Mouse (Mus musculus): ENCODE results near the gene Stt3a. TPM values are rescaled to one million over a fixed set of nuclear protein-coding genes. Genes with fewer than 3 reads are reported as not detected.

Stt3a gene
- 10 to 100 TPM; 51.7 to 69.5 TPM for total RNA-seq (2021)
- long read RNA-seq, experiment 1, full-length matches to known transcripts: 38 of 42 reads
- long read RNA-seq, experiment 1, partial matches to known transcripts: 2 of 42 reads
- long read RNA-seq, experiment 1, other reads (novel, unspliced or antisense): 2 of 42 reads
- long read RNA-seq, experiment 2, full-length matches to known transcripts: 31 of 36 reads
- long read RNA-seq, experiment 2, partial matches to known transcripts: 2 of 36 reads
- long read RNA-seq, experiment 2, other reads (novel, unspliced or antisense): 3 of 36 reads

DNA sequence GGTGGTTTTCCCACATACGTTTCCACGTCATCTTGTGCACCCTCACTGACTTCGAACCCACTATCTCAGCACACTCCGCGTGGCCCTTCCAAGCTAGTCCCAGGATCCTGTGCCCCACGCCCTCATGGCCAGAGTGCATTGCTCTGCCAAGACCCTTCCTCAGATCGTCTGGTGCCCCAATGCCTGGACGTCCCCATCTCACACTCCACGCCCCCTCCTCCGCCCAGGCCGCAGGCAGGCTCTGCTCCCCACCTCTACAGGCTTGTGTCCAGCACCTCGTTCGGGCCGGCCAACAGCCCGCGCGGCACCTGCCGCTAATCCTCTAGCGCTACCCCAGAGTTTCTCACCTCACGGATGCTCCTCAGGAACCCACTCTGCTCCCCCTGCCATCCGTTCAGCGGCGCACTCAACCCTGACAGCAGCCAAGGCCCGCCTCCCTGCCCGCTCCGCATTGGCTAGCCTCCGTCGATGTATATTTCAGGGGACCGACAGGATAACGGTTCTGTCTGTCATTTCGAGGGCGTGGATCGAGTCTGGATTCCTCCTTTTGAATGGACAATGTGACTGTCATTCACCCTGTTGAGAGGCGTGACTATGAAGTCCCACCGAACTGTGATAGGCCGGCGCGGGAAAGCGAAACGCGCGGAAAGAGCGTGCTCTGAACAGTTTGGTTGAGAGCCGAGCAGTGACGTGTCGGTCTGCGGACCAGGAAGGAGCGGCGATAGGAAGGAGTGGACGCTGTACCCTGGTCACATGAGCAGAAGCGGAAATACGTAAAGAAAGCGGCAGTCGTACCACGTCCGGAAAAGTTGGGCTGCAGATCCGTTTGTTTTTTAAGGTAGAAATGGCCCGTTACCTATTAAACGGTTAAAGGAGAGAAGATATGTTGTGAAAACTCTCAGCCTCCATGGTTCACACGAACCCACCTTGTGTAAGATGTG lies at the start of gene Stt3a:
TSS of gene Stt3a (minus strand) at position 477 of the 941 bp plus-strand sequence.
- intact Hi-C loops (cut with DNase I; ENCODE audit: low total_unique reads): no loop called here
- DNase-seq: peak; percentile 99

DNA sequence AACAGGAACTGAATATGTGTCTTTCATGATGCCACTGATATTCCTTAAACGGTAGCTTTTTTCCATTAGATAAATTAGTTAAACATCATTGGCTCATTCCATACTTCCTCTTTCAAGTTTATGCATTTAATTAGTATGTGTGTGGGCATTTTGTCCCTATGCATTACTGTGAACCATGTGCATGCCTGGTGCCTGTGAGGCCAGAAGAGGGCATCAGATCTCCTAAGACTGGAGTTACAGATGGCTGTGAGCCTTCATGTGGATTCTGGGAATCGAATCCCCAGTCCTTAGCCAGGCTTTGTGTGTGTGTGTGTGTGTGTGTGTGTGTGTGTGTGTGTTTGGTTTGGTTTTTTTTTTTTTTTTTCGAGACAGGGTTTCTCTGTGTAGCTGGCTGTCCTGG lies 47.0 kb upstream of the Stt3a start:
- DNase-seq: no peak
- intact Hi-C loops (cut with DNase I; ENCODE audit: low total_unique reads): no loop called here

DNA sequence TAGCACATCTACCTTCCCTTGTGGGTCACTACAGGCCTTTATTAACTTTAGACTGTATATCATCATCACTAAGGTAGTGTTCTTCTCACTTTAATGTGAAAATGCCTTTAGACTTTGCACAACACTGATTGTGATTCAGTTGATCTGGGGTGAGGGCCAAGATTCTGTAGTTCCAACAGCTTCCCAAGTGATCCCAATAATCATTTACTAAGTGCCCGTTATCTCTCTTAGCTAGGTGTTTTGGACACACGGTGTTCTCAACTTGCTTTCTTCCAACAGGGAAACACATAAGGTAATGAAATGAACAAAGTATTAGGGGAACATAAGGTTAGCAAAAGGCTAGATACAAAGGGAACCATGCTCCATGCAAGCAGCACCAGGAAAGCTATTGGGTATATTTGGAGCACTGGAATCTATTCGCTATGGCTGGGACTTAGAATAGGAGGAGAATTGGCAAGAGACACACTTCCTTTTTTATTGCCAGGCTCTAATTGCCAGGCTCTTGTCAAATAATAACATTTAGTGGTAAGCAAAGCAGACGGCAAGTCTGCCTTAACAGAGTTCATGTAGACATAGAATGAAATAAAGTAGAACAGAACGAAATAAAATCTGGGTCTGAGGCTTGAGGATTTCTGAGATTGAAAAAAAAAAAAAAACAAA lies 40.8 kb upstream of the Stt3a start:
- no peak for DNase-seq
- intact Hi-C loops (cut with DNase I; ENCODE audit: low total_unique reads): no loop called here

DNA sequence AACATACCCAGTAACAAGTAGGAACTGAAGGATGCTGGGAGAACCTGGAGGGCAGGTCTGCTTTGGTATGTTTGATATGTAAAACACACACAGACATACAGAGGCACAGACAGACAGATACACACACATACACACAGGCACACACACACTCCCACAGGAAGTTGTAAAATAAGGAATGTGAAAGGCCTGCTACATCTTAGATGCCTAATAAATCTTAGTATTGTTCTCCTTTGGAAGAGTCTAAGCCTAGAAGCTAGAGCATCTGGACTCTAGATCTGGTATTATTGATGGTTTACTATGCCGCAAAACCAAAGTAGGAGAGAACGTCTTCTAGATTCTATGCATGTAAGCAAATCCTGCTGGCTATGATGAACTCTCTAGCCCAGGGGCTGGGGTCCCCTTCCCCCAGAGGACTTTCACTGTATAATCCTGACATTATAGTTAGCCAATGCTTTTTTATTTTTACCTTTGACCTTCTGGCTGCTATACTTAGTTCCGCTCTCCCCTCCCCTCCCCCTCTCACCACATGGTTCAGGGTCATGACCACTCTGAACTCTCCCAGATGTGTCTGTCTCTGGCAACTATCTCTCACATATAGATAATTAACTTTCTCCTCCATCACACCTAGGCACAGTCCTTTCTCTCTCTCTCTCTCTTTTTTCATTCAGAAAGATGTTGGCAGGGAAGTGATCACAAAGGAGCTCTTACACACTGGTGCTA lies 37.9 kb upstream of the Stt3a start:
- DNase-seq: no peak
- intact Hi-C loops (cut with DNase I; ENCODE audit: low total_unique reads): no loop called here

DNA sequence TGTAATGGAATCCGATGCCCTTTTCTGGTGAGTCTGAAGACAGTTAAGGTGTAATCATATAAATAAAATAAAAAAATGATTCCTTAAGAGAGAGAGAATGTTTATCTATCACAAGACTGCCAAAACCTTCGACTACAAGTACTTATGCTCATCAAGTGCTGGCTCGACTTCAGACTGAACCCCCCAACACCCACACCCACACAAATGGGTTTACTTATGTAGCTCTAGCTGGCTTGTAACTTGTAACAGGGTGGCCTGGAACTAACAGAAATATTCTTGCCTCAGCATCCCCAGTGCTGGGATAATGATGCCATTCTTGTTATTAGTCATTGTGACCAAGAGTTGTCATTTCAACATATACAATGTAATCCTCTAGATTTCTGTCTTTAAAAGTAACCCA lies 36.4 kb upstream of the Stt3a start:
- no peak for DNase-seq
- intact Hi-C loops (cut with DNase I; ENCODE audit: low total_unique reads): no loop called here

DNA sequence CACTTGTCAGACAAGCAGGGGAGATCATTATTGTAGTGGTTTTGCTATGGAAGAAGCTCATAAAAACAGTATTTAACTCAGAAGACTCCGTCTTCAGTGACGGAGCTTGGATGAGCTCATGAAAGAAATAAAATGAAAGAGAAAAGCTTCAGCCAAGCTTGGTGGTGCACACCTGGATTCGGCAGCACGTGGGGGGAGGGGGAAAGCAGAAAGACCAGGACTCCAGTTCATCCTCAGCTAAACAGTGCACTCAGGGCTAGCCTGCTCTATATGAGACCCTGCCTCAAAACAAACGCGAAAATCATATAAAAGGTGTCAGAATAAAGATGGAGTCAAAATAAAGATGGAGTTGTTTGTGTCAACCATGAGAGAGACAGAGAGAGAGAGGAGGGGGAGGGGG lies 35.9 kb upstream of the Stt3a start:
- no peak for DNase-seq
- intact Hi-C loops (cut with DNase I; ENCODE audit: low total_unique reads): no loop called here

DNA sequence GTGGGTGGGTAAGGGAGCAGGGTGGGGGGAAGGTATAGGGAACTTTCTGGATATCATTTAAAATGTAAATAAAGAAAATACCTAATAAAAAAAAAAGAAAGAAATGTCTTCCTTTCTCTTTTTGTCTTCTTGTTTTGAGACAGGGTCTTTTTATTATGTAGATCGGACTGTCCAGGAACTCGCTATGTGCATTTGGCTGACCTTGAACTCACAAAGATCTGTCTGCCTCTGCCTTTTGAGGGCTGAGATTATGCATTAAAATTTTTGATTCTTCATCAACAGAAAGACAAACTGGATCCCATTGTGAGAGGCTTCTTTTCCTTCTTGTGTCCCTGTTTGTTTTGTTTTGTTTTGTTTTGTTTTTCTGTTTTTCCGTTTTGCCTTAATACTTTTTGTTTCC lies 35.5 kb upstream of the Stt3a start:
- DNase-seq: no peak
- intact Hi-C loops (cut with DNase I; ENCODE audit: low total_unique reads): no loop called here

DNA sequence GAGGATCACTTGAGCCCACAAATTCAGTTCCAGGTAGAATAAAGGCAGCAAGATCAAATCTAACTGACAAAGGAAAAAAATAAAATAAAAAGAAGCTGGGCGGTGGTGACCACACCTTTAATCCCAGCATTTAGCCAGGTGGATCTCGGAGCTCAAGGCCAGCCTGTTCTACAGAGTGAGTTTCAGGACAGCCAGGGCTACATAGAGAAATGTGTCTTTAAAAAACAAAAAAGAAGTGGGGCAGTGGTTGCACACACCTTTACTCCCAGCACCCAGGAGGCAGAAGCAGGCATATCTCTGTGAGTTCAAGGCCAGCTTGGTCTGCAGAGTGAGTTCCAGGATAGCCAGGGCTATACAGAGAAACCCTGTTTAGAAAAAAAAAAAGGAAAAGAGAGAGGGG lies 34.5 kb upstream of the Stt3a start:
- no peak for DNase-seq
- intact Hi-C loops (cut with DNase I; ENCODE audit: low total_unique reads): no loop called here

DNA sequence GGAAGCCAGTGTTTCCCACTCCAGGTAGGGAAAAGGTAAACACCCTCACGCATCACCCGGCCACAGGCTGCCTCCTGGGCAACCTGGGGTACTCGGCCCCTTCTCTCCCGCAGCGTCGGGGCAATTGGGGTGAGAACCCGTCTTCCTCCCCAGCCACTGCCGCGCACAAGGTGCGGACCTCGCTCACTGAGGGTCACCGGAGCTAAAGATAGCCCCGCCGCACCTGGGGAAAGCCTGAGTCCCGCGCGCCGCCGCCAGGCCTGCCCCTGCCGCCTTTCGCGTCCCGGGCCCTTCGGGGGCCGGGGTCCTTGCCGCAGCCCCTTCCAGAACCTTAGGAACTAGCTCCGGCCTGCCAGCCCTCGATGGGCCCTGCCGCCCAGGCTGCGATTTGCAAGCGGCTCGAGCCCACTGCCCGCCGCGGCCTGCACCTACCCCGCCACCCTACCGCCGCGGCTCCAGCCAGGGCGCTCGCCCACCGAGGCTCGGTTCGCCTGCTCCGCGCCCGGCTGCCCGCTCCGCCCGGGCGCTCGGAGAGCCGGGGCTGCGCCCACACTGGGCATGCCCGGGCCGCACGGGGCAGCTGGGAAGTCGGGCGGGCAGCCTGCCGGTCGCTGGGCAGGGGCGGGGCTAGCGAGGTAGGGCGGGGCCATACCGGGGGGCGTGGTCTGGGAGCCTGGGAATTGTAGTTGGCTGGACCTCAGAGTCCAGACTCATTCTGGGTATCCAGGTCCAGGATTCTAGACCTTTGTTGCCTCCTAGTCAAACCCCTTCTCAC lies 29.5 kb upstream of the Stt3a start, which contains the start of gene Ei24:
TSS of gene Ei24 (minus strand) at position 613 of the 775 bp plus-strand sequence.
- intact Hi-C loops (cut with DNase I; ENCODE audit: low total_unique reads): loop anchor here (10.0 kb wide), 1 partner anchor 88 kb away; no protein-coding TSS in a partner anchor
- peak; percentile 93 for DNase-seq

DNA sequence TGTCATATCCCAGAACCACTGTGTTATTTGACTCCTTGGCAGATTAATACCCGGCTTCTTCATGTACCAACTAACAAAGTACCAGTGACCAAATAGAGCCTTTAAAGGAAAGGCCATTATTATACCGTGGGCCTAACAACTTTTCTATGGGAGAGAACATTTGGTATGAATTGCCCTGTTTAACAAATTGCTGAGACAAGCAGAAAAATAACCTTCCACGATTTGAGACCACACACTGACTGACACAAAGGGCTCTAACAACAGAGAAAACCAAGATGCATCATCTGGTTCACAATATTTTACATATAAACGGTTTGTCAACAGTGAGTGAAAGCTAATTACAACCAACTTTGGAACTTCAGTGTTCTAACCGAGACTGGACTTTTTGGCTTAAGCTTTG lies 28.7 kb upstream of the Stt3a start:
- intact Hi-C loops (cut with DNase I; ENCODE audit: low total_unique reads): loop anchor here (10.0 kb wide), 1 partner anchor 89 kb away; no protein-coding TSS in a partner anchor

DNA sequence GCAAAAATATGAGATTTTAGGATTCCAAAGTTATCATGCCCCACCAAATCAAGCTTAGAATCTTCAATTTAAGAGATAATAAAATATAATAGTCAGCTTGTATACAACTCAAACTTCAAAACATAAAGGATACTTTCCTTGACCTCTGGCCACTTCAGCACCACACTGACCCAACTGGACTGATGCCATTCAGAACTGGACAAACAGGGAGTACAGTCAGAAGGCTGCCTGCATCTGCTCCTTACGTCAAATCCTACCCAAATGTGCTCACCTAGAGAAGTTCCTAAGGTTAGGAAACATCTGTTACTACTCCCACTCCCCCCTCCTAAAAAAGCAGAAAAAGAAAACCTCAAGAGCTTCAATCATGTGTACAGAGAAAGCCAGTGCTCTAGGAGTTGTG lies 28.1 kb upstream of the Stt3a start:
- intact Hi-C loops (cut with DNase I; ENCODE audit: low total_unique reads): loop anchor here (10.0 kb wide), 1 partner anchor 89 kb away; no protein-coding TSS in a partner anchor
- no peak for DNase-seq

More for the DNA sequence above, 28.7 kb upstream of the Stt3a start:
- no peak for DNase-seq

DNA sequence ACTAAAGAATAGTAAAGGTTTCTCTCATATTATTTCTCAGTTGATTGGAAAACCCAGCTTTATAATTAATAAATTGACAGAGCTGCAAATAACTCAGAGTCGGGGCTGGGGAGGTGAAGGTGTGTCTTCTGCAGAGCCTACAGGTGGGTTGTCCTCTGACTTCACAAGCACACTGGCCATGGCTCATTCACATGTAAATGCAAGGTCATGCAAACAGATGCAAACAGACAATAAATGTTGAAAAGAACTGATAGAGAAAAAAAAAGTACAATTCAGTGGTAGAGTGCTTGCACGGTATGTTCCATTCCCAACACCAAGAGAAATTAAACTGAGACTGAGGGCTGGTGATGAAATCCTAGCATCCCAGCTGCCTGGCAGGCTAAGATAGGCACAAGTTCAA lies 27.0 kb upstream of the Stt3a start:
- DNase-seq: no peak
- intact Hi-C loops (cut with DNase I; ENCODE audit: low total_unique reads): loop anchor here (10.0 kb wide), 1 partner anchor 90 kb away; no protein-coding TSS in a partner anchor

DNA sequence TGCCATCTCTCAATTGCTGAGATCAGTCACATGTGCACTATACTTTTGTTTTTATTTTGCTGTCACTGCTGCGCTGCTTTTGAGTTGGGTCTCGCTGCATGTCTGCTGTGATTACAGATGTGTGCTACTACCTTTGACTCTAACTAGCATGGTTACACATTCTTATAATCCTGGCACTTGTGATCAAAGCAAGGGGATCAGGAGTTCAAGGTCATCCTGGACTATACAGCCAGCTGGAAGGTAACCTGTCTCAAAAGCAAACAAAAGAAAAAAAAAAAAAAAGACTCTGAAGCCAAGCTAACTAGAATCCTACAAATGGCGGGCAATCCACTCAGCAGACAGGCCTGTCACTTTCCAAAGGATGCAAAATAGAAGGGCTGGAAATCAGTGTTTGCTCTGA lies 24.7 kb upstream of the Stt3a start:
- no peak for DNase-seq
- intact Hi-C loops (cut with DNase I; ENCODE audit: low total_unique reads): loop anchor here (10.0 kb wide), 1 partner anchor 93 kb away; no protein-coding TSS in a partner anchor

DNA sequence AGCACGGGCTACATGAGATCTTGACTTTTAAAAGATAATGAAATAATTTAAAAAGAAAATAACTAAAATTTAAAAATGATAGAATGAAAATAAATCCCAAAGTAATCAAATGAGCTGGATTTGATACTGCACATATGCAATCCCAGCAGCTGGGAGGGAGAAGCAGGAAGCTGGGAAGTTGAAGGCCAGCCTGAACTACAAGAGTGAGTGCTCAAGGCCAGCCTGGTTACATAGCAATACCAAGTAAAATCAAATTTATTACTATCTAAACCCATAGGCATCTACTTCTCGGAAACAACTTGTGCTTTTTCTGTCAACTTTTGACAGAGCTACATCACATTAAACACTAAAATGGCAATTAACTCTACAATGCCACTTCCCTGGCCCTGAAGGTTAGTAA lies 16.4 kb upstream of the Stt3a start:
- no peak for DNase-seq
- intact Hi-C loops (cut with DNase I; ENCODE audit: low total_unique reads): no loop called here

DNA sequence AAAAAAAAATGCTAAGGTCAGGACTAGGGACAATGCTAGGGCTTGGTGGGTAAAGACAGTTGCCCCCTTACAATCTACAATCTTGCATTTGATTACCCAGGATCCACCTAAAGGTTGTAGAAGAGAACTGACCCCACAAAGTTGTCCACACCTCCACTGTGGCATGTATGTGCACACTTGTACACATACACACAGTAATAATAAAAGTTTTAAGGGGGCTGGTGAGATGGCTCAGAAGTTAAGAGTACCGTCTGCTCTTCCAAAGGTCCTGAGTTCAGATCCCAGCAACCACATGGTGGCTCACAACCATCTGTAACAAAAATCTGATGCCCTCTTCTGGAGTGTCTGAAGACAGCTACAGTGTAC lies 1.6 kb upstream of the Stt3a start:
- no peak for DNase-seq
- intact Hi-C loops (cut with DNase I; ENCODE audit: low total_unique reads): no loop called here

DNA sequence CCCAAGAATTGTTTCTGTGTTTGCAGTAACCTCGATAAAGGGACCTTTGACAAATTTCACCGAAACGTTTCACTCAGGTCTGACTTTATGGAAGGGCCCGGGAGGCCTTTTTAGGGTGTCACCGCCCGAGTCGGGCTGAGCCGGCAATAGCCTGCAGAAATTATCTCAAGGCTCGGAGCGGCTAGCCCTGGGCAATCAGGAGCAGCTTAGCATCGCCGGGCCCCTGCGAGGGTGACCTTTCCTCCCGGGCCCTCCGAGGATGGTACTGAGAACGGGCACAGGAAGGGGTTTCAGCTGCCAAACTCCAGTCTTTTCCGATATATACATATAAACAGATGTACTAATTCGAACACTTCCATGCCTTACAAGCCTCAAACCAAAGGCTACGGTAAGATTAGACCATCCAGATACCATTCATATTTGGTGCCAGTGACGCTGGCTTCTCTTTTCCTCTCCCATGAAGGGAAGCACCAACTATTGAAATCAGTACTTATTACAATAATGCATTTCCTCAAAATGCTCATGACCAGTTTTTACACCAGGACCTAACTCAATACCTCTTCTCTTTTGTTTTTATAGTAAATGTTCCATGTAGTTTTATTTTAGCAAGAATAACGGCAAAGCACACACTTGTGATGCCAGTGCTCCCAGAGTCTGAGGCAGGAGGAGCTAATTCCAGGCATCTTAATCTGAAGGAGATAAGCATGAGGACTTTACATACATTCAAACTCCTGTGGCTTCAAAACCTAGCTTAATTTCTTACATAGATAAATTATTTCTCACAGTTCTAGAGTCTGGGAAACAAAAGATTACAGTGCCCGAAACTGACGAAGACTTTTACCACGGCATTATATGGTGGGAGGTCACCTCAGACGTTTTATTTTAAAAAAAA lies 923 bp upstream of the Stt3a start:
- DNase-seq: peak; percentile 38
- intact Hi-C loops (cut with DNase I; ENCODE audit: low total_unique reads): no loop called here

DNA sequence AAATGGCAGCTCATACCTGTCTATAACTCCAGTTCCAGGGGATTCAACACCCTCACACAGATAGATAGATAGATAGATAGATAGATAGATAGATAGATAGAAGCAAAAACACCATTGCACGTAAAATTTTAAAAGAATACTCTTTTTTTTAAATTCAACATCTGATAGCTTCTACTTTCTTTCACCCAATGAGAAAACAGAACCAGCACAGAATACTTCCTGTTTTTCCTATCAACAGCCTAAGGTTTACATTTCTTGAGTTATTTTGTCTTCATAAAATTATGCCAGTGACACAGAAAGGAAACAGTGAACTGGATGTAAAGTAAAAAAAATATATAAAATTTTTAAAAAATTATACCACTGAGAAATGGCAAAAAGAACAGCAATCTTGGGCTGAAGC lies 3.1 kb downstream of the Stt3a start:
- intact Hi-C loops (cut with DNase I; ENCODE audit: low total_unique reads): no loop called here
- DNase-seq: no peak

All from gastrocnemius, postnatal 14 days (tissue).